Mouse (Mus musculus) stomach, embryonic 15.5 days (tissue): ENCODE data around the gene Fbxo42. TPM values are rescaled to one million over a fixed set of nuclear protein-coding genes. Genes with fewer than 3 reads are reported as not detected.
A peak's percentile ranks its signal among the peaks of the same experiment; 100 is the strongest.
"Not testable (repeated sequence)": the region's sequence is repeated elsewhere in the genome, so short reads cannot be mapped to it uniquely, and the experiment has no call there.

Source experiments
- ATAC-seq: fragments of 200-750 bp; cut with Nextera tagmentation; 2 replicates; pipeline ENCODE4 v1.8.0; 2017; ENCODE audit warnings: low read depth, moderate number of reproducible peaks, moderate TSS enrichment; ENCODE audit not compliant: insufficient read depth, low FRiP score
- H3K27ac ChIP-seq: fragments of 300-500 bp; sonication (generic); 2 replicates; pipeline ENCODE4 v1.5.1; 2015; ENCODE audit warnings: mild to moderate bottlenecking, inconsistent platforms
- H3K27me3 ChIP-seq: fragments of 300-500 bp; sonication (generic); replicated peaks from 2 replicates; pipeline ENCODE4 v1.6.1; 2015; ENCODE audit warnings: inconsistent platforms
- H3K36me3 ChIP-seq: fragments of 300-500 bp; sonication (generic); 2 replicates; pipeline ENCODE4 v1.6.1; 2015; ENCODE audit warnings: inconsistent platforms
- H3K4me1 ChIP-seq: fragments of 300-500 bp; sonication (generic); 2 replicates; pipeline ENCODE4 v1.6.1; 2015; ENCODE audit warnings: inconsistent platforms
- H3K4me2 ChIP-seq: fragments of 300-500 bp; sonication (generic); 2 replicates; pipeline ENCODE4 v1.6.1; 2015; ENCODE audit warnings: mild to moderate bottlenecking, inconsistent platforms
- H3K4me3 ChIP-seq: fragments of 300-500 bp; sonication (generic); replicated peaks from 2 replicates; pipeline ENCODE4 v1.5.1; 2015; ENCODE audit warnings: inconsistent platforms
- H3K9ac ChIP-seq: fragments of 300-500 bp; sonication (generic); 2 replicates; pipeline ENCODE4 v1.6.1; 2015; ENCODE audit warnings: inconsistent platforms
- H3K9me3 ChIP-seq: fragments of 300-500 bp; sonication (generic); 2 replicates; pipeline ENCODE4 v1.6.1; 2016; ENCODE audit warnings: inconsistent platforms
- WGBS: fragments of 180-500 bp; shearing (Covaris S2); methylation state at CpG from one replicate; pipeline ENCODE4 v1.1.7; 2015; 5-methylcytosine and 5-hydroxymethylcytosine counted together
- polyA plus RNA-seq: library from polyadenylated mRNA; unstranded; fragments of >200 nt; fragmentation: Nextera tagmentation; extraction: Ambion mirVana; gene quantifications from 2 replicates; pipeline ENCODE4 v1.2.1, GENCODE M21; 2015

The Fbxo42 gene
- polyA plus RNA-seq, 1 experiment from 2014 or later: 21.4 TPM

GRCm38 (mm10) chr4:141138425-141139115 lies 9.1 kb upstream of the Fbxo42 start:
- Histone ChIP-seq H3K4me1 (peaks cover 33% of the 10 kb centered on the region), H3K27ac (peak overlapping the region; percentile 97), H3K9ac (peak overlapping the region; percentile 95), H3K4me2 (peak overlapping the region; percentile 82), H3K9me3 (no peaks in the 10 kb centered on the region), H3K36me3 (no peaks in the 10 kb centered on the region), H3K27me3 (no peaks in the 10 kb centered on the region), H3K4me3 (peak overlapping the region; percentile 77)
- WGBS: under 1% methylated on average over 29 of the region's 29 CpGs
- no peak for ATAC-seq

DNA sequence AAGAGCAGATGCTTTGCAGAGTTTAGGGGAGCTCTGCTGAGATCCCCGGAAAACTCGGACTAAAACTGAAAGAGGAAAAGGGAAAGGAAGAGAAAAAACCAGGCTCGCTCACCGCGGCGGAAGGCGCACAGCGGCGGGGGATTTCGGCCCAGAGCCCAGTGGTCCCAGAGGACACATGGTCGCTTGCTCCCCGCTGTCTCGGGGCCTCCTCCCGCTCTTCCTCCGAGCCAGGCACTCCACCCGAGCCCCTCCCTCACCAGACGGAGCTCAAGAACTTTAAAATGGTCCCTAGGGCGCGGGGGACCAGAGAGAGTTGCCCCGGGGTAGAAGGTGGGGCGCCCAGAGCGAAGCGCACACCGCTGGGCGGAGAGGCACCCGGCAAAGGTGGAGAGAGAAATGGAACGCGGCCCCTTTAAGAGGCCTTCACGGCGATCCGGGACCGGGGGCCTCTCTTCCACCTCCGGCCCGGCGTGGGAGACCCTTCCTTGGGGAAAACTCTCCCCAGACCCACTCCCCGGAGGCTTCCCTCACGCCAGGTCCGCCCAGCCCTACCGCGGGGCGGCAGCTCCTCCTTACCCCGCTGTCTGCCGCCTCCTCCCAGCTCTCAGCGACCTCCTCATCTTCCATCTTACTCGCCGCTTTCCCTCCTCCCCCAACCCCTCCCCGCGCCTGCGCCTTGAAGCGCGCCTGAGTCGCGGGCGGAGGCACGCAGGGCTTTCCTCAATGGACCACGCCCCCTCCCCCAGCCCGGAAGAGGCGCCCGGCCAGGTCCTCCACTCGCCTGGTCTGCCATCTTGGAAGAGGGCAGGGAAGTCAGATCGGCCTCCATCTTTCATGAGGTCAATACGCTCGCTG lies 8.4 kb upstream of the Fbxo42 start, which contains the start of gene Szrd1:
TSS of gene Szrd1 (minus strand) at position 660 of the 855 bp plus-strand sequence.
- H3K9ac ChIP-seq: peak within 1 kb of the TSS; percentile 95
- no peaks in the 10 kb centered on the region for H3K9me3 ChIP-seq
- peak within 1 kb of the TSS; percentile 77 for H3K4me3 ChIP-seq
- under 1% methylated on average over 58 of the region's 63 CpGs for WGBS
- H3K27ac ChIP-seq: peak within 1 kb of the TSS; percentile 97
- no peaks in the 10 kb centered on the region for H3K27me3 ChIP-seq
- H3K4me1 ChIP-seq: peaks cover 29% of the 10 kb centered on the region
- peak; percentile 93 for ATAC-seq
- H3K4me2 ChIP-seq: peak within 1 kb of the TSS; percentile 82
- no peaks in the 10 kb centered on the region for H3K36me3 ChIP-seq

GRCm38 (mm10) chr4:141140354-141140753 lies 7.4 kb upstream of the Fbxo42 start:
- not testable (repeated sequence) for H3K36me3 ChIP-seq, H3K27me3 ChIP-seq, H3K4me3 ChIP-seq, H3K27ac ChIP-seq, ATAC-seq, H3K9ac ChIP-seq, H3K9me3 ChIP-seq, H3K4me2 ChIP-seq
- peaks cover 18% of the 10 kb centered on the region for H3K4me1 ChIP-seq
- WGBS: 84% methylated on average over 9 of the region's 9 CpGs

- Histone ChIP-seq H3K9ac (no peak overlapping the region), H3K36me3 (no peaks in the 10 kb centered on the region), H3K4me1 (peaks cover 17% of the 10 kb centered on the region), H3K4me2 (no peak overlapping the region), H3K27me3 (no peaks in the 10 kb centered on the region), H3K4me3 (no peak overlapping the region), H3K27ac (no peak overlapping the region), H3K9me3 (no peaks in the 10 kb centered on the region)
- no peak for ATAC-seq
- WGBS: 93% methylated on average over 6 of the region's 6 CpGs
These were observed 6.7 kb upstream of the Fbxo42 start for GRCm38 (mm10) chr4:141140967-141141366.

GRCm38 (mm10) chr4:141142285-141142811 lies 5.4 kb upstream of the Fbxo42 start:
- WGBS: 21% methylated on average over 9 of the region's 9 CpGs
- no peaks in the 10 kb centered on the region for H3K27me3 ChIP-seq
- no peak for ATAC-seq
- H3K4me2 ChIP-seq: peak overlapping the region; percentile 19; the same call in 1 of the 2 replicates
- H3K4me1 ChIP-seq: peaks cover 9% of the 10 kb centered on the region
- no peaks in the 10 kb centered on the region for H3K36me3 ChIP-seq
- H3K4me3 ChIP-seq: no peak overlapping the region
- H3K27ac ChIP-seq: no peak overlapping the region
- H3K9ac ChIP-seq: no peak overlapping the region
- no peaks in the 10 kb centered on the region for H3K9me3 ChIP-seq

DNA sequence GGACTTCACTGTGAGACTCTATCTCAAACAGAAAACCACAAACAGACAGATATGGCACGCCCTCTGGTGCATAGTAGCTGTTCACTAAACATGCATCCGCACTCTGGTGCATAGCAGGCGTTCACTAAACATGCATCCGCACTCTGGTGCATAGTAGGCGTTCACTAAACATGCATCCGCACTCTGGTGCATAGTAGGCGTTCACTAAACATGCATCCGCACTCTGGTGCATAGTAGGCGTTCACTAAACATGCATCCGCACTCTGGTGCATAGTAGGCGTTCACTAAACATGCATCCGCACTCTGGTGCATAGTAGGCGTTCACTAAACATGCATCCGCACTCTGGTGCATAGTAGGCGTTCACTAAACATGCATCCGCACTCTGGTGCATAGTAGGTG lies 2.6 kb upstream of the Fbxo42 start:
- not testable (repeated sequence) for ATAC-seq, H3K9me3 ChIP-seq, H3K36me3 ChIP-seq, H3K27me3 ChIP-seq, H3K27ac ChIP-seq, H3K4me3 ChIP-seq, H3K4me2 ChIP-seq, H3K9ac ChIP-seq
- 83% methylated on average over 12 of the region's 16 CpGs for WGBS
- peaks cover 10% of the 10 kb centered on the region for H3K4me1 ChIP-seq

- Histone ChIP-seq H3K27me3 (no peaks in the 10 kb centered on the region), H3K36me3 (no peaks in the 10 kb centered on the region), H3K9me3 (no peaks in the 10 kb centered on the region), H3K9ac (no peak overlapping the region), H3K27ac (peak overlapping the region; percentile 97; the same call in 1 of the 2 replicates), H3K4me3 (no peak overlapping the region), H3K4me2 (peak overlapping the region; percentile 70; the same call in 1 of the 2 replicates), H3K4me1 (peaks cover 10% of the 10 kb centered on the region)
- ATAC-seq: no peak
- 87% methylated on average over 6 of the region's 6 CpGs for WGBS
These were observed 1.2 kb upstream of the Fbxo42 start for GRCm38 (mm10) chr4:141146491-141147033.

DNA sequence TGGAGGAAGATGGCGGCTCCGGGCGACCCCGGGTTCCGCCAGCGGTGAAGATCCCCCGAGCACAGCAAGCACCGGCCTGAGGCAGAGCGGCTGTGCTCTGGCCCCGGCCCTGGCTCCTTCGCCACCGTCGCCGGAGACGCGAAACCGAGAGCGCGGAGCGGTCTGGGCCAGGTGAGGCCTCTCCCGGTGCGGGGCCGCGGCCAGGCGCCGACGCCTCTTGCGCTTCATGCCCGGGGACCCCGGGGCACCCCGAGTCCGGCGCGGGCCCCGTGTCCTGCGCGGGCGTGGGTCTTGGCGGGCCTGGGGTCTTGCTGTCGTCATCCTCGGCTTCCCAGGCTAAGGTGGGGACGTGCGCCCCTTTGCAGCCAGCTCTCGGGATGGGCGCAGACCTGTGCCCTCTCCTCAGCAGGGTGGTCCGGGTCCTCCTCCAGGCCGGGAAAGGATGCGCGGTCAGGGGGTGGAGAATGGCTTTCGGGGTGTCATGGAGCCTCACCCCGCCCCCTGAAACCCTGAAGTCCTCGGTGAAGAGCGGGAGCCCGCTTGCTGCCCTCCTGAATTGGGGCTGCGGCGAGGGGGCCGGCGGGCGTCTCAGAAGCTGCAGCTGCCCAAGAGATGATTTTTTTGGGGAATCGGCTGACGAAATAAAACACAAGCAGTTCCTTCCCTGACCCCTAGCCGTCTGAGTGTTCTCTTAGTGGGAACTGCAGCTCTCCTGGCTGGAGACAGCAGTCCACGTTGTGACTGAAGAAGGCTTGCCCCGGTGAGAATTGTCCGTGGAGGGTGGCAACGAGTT lies 492 bp downstream of the Fbxo42 start:
- Histone ChIP-seq H3K36me3 (no peaks in the 10 kb centered on the region), H3K4me3 (peak overlapping the region; percentile 71), H3K9ac (peak overlapping the region; percentile 86), H3K27ac (peak overlapping the region; percentile 97), H3K9me3 (no peaks in the 10 kb centered on the region), H3K4me1 (peaks cover 10% of the 10 kb centered on the region; the same call in 1 of the 2 replicates), H3K4me2 (peak overlapping the region; percentile 67), H3K27me3 (no peaks in the 10 kb centered on the region)
- peak; percentile 73 for ATAC-seq
- under 1% methylated on average over 66 of the region's 66 CpGs for WGBS

- Histone ChIP-seq H3K4me3 (peak overlapping the region; percentile 71), H3K9ac (peak overlapping the region; percentile 86; the same call in 1 of the 2 replicates), H3K36me3 (no peaks in the 10 kb centered on the region), H3K4me2 (peak overlapping the region; percentile 67), H3K27ac (no peak overlapping the region), H3K27me3 (no peaks in the 10 kb centered on the region), H3K9me3 (no peaks in the 10 kb centered on the region), H3K4me1 (peaks cover 10% of the 10 kb centered on the region)
- no peak for ATAC-seq
- WGBS: 19% methylated on average over 7 of the region's 7 CpGs
These were observed 1.4 kb downstream of the Fbxo42 start for GRCm38 (mm10) chr4:141149116-141149515.

- no peak overlapping the region for H3K4me3 ChIP-seq
- H3K36me3 ChIP-seq: no peaks in the 10 kb centered on the region
- H3K9ac ChIP-seq: no peak overlapping the region
- peaks cover 13% of the 10 kb centered on the region for H3K4me1 ChIP-seq
- no peaks in the 10 kb centered on the region for H3K9me3 ChIP-seq
- no peaks in the 10 kb centered on the region for H3K27me3 ChIP-seq
- H3K27ac ChIP-seq: no peak overlapping the region
- ATAC-seq: no peak
- WGBS: 79% methylated on average over 4 of the region's 4 CpGs
- H3K4me2 ChIP-seq: no peak overlapping the region
These were observed 9.8 kb downstream of the Fbxo42 start for GRCm38 (mm10) chr4:141157485-141157884.

GRCm38 (mm10) chr4:141158609-141159008 lies 10.9 kb downstream of the Fbxo42 start:
- Histone ChIP-seq H3K9me3 (no peaks in the 10 kb centered on the region), H3K27ac (peak overlapping the region; percentile 40; the same call in 1 of the 2 replicates), H3K4me2 (no peak overlapping the region), H3K27me3 (no peaks in the 10 kb centered on the region), H3K4me1 (peaks cover 13% of the 10 kb centered on the region), H3K9ac (no peak overlapping the region), H3K36me3 (no peaks in the 10 kb centered on the region), H3K4me3 (no peak overlapping the region)
- ATAC-seq: no peak
- 76% methylated on average over 2 of the region's 2 CpGs for WGBS
